Mouse (Mus musculus): ENCODE results near the gene Mkln1.

Mkln1 gene

GRCm38 (mm10) chr6:31399206-31399549 lies 643 bp downstream of the Mkln1 start:
- no peak for DNase-seq (ENCODE audit: low spot score in 2 of 2)

GRCm38 (mm10) chr6:31399566-31399965 lies 1.0 kb downstream of the Mkln1 start:
- DNase-seq (ENCODE audit: low spot score in 2 of 2), result peak; percentile 31 to 68

- no peak for DNase-seq (ENCODE audit: low spot score in 2 of 2)
Observed at GRCm38 (mm10) chr6:31411017-31411416, 12.5 kb downstream of the Mkln1 start.

GRCm38 (mm10) chr6:31412487-31412886 lies 14.0 kb downstream of the Mkln1 start:
- DNase-seq (ENCODE audit: low spot score in 2 of 2), result no peak

- no peak for DNase-seq (ENCODE audit: low spot score in 2 of 2)
Observed at GRCm38 (mm10) chr6:31413556-31413955, 15.0 kb downstream of the Mkln1 start.

- DNase-seq (ENCODE audit: low spot score in 2 of 2), result no peak
Observed at GRCm38 (mm10) chr6:31414303-31414702, 15.8 kb downstream of the Mkln1 start.

GRCm38 (mm10) chr6:31425428-31425827 lies 26.9 kb downstream of the Mkln1 start:
- no peak for DNase-seq (ENCODE audit: low spot score in 2 of 2)

GRCm38 (mm10) chr6:31437264-31437663 lies 38.7 kb downstream of the Mkln1 start:
- no peak for DNase-seq (ENCODE audit: low spot score in 2 of 2)

GRCm38 (mm10) chr6:31445258-31445657 lies 46.7 kb downstream of the Mkln1 start:
- no peak for DNase-seq (ENCODE audit: low spot score in 2 of 2)

- no peak for DNase-seq (ENCODE audit: low spot score in 2 of 2)
Observed at GRCm38 (mm10) chr6:31453735-31454134, 55.2 kb downstream of the Mkln1 start.

- DNase-seq (ENCODE audit: low spot score in 2 of 2), result no peak
Observed at GRCm38 (mm10) chr6:31455376-31455775, 56.8 kb downstream of the Mkln1 start.

- DNase-seq (ENCODE audit: low spot score in 2 of 2), result no peak
Observed at GRCm38 (mm10) chr6:31456988-31457387, 58.5 kb downstream of the Mkln1 start.

GRCm38 (mm10) chr6:31469431-31469830 lies 70.9 kb downstream of the Mkln1 start:
- DNase-seq (ENCODE audit: low spot score in 2 of 2), result no peak

GRCm38 (mm10) chr6:31478221-31478620 lies 79.7 kb downstream of the Mkln1 start:
- no peak for DNase-seq (ENCODE audit: low spot score in 2 of 2)

GRCm38 (mm10) chr6:31480008-31480407 lies 81.5 kb downstream of the Mkln1 start:
- DNase-seq (ENCODE audit: low spot score in 2 of 2), result no peak

GRCm38 (mm10) chr6:31486601-31487000 lies 88.1 kb downstream of the Mkln1 start:
- no peak for DNase-seq (ENCODE audit: low spot score in 2 of 2)

GRCm38 (mm10) chr6:31489950-31490349 lies 91.4 kb downstream of the Mkln1 start:
- DNase-seq (ENCODE audit: low spot score in 2 of 2), result no peak

GRCm38 (mm10) chr6:31495122-31495731 lies 96.7 kb downstream of the Mkln1 start:
- DNase-seq (ENCODE audit: low spot score in 2 of 2), result no peak

GRCm38 (mm10) chr6:31496227-31496626 lies 97.7 kb downstream of the Mkln1 start:
- no peak for DNase-seq (ENCODE audit: low spot score in 2 of 2)

- DNase-seq (ENCODE audit: low spot score in 2 of 2), result no peak
Observed at GRCm38 (mm10) chr6:31499836-31500235, 101.3 kb downstream of the Mkln1 start.

GRCm38 (mm10) chr6:31500260-31500659 lies 101.7 kb downstream of the Mkln1 start:
- no peak for DNase-seq (ENCODE audit: low spot score in 2 of 2)

- DNase-seq (ENCODE audit: low spot score in 2 of 2), result no peak
Observed at GRCm38 (mm10) chr6:31500691-31501090, 102.2 kb downstream of the Mkln1 start.

- DNase-seq (ENCODE audit: low spot score in 2 of 2), result no peak
Observed at GRCm38 (mm10) chr6:31502614-31503013, 104.1 kb downstream of the Mkln1 start.

GRCm38 (mm10) chr6:31513726-31514125 lies 115.2 kb downstream of the Mkln1 start:
- DNase-seq (ENCODE audit: low spot score in 2 of 2), result no peak

Measured in spleen, postnatal 4 days (tissue).